Mouse (Mus musculus) lung, postnatal 0 days (tissue): Measurements from ENCODE around the gene Gm3045. TPM values are rescaled to one million over a fixed set of nuclear protein-coding genes. Genes with fewer than 3 reads are reported as not detected.

Experiments used
- ATAC-seq: fragments of 200-750 bp; cut with Nextera tagmentation; 2 replicates; pipeline ENCODE4 v1.8.0; 2017; ENCODE audit warnings: moderate library complexity
- DNase-seq: peaks from one replicate; pipeline ENCODE4 v3.0.0-alpha.2; 2016; ENCODE audit warnings: low spot score
- H3K27ac ChIP-seq: fragments of 300-500 bp; sonication (generic); 2 replicates; pipeline ENCODE4 v1.5.1; 2014; ENCODE audit warnings: antibody characterized with exemption, mild to moderate bottlenecking, low read length, mixed read lengths
- H3K27me3 ChIP-seq: fragments of 300-500 bp; sonication (generic); replicated peaks from 2 replicates; pipeline ENCODE4 v1.6.1; 2014; ENCODE audit warnings: low read length, mixed read lengths; ENCODE audit not compliant: insufficient read depth
- H3K36me3 ChIP-seq: fragments of 300-500 bp; sonication (generic); 2 replicates; pipeline ENCODE4 v1.6.1; 2014; ENCODE audit warnings: low read length, mixed read lengths; ENCODE audit not compliant: insufficient read depth
- H3K4me1 ChIP-seq: fragments of 300-500 bp; sonication (generic); 2 replicates; pipeline ENCODE4 v1.6.1; 2014; ENCODE audit warnings: antibody characterized with exemption, low read depth, low read length, mixed read lengths; ENCODE audit not compliant: insufficient read depth
- H3K4me2 ChIP-seq: fragments of 300-500 bp; sonication (generic); replicated peaks from 2 replicates; pipeline ENCODE4 v1.6.1; 2014; ENCODE audit warnings: low read depth, mild to moderate bottlenecking, low read length, moderate library complexity, mixed read lengths
- H3K4me3 ChIP-seq: fragments of 300-500 bp; sonication (generic); 2 replicates; pipeline ENCODE4 v1.5.1; 2014; ENCODE audit warnings: low read depth, low read length
- H3K9ac ChIP-seq: fragments of 300-500 bp; sonication (generic); replicated peaks from 2 replicates; pipeline ENCODE4 v1.6.1; 2014; ENCODE audit warnings: low read depth, mild to moderate bottlenecking
- H3K9me3 ChIP-seq: fragments of 300-500 bp; sonication (generic); 2 replicates; pipeline ENCODE4 v1.6.1; 2016; ENCODE audit warnings: low read length, mixed read lengths
- CTCF ChIP-seq: IDR thresholded peaks from 2 replicates; pipeline ENCODE4 v1.5.1; 2016; ENCODE audit warnings: antibody characterized with exemption, mild to moderate bottlenecking
- EP300 ChIP-seq: IDR thresholded peaks from 2 replicates; pipeline ENCODE4 v1.6.1; 2016; ENCODE audit warnings: antibody characterized with exemption, mild to moderate bottlenecking, control low read depth
- WGBS: fragments of 180-500 bp; shearing (Covaris S2); extraction: QIAGEN DNeasy Blood & Tissue Kit; methylation state at CpG from one replicate; pipeline ENCODE4 v1.1.7; 2014; 5-methylcytosine and 5-hydroxymethylcytosine counted together
- polyA plus RNA-seq: library from polyadenylated mRNA; unstranded; fragments of >200 nt; fragmentation: Nextera tagmentation; extraction: Ambion mirVana; gene quantifications from 2 replicates; pipeline ENCODE4 v1.2.1, GENCODE M21; 2015

Gene Gm3045
- polyA plus RNA-seq, 1 experiment from 2014 or later: not detected

- Histone ChIP-seq H3K4me1 (no peaks in the 10 kb centered on the region), H3K4me3 (no peak overlapping the region), H3K9ac (no peak overlapping the region), H3K36me3 (no peaks in the 10 kb centered on the region), H3K4me2 (no peak overlapping the region), H3K27me3 (no peaks in the 10 kb centered on the region), H3K27ac (no peak overlapping the region), H3K9me3 (no peaks in the 10 kb centered on the region)
- ATAC-seq: no peak
- no peak for TF ChIP-seq CTCF
- no peak for TF ChIP-seq EP300
- 60% methylated on average over 10 of the region's 10 CpGs for WGBS
- DNase-seq: no peak
These were observed 23.0 kb downstream of the Gm3045 start for GRCm38 (mm10) chr13:56449239-56450030.

- TF ChIP-seq EP300 (no peak), CTCF (no peak)
- Histone ChIP-seq H3K4me2 (no peak overlapping the region), H3K9me3 (no peaks in the 10 kb centered on the region), H3K4me1 (no peaks in the 10 kb centered on the region), H3K9ac (no peak overlapping the region), H3K27me3 (no peaks in the 10 kb centered on the region), H3K4me3 (no peak overlapping the region), H3K36me3 (no peaks in the 10 kb centered on the region), H3K27ac (no peak overlapping the region)
- WGBS: 75% methylated on average over 8 of the region's 8 CpGs
- DNase-seq (no peak), ATAC-seq (no peak)
These were observed 23.6 kb downstream of the Gm3045 start for GRCm38 (mm10) chr13:56450035-56450434.

- no peaks in the 10 kb centered on the region for H3K4me1 ChIP-seq
- H3K27me3 ChIP-seq: no peaks in the 10 kb centered on the region
- H3K4me3 ChIP-seq: no peak overlapping the region
- WGBS: 40% methylated on average over 9 of the region's 9 CpGs
- no peaks in the 10 kb centered on the region for H3K9me3 ChIP-seq
- DNase-seq (no peak), ATAC-seq (no peak)
- H3K36me3 ChIP-seq: no peaks in the 10 kb centered on the region
- TF ChIP-seq CTCF (no peak), EP300 (no peak)
- H3K27ac ChIP-seq: no peak overlapping the region
- no peak overlapping the region for H3K9ac ChIP-seq
- H3K4me2 ChIP-seq: no peak overlapping the region
These were observed 31.6 kb downstream of the Gm3045 start for GRCm38 (mm10) chr13:56458001-56458400.

GRCm38 (mm10) chr13:56461460-56461859 is 35.1 kb downstream of the Gm3045 start:
- no peak for TF ChIP-seq EP300
- no peak for TF ChIP-seq CTCF
- Histone ChIP-seq H3K27ac (no peak overlapping the region), H3K9ac (no peak overlapping the region), H3K4me3 (no peak overlapping the region), H3K36me3 (no peaks in the 10 kb centered on the region), H3K4me2 (no peak overlapping the region), H3K4me1 (no peaks in the 10 kb centered on the region), H3K27me3 (no peaks in the 10 kb centered on the region), H3K9me3 (no peaks in the 10 kb centered on the region)
- DNase-seq (no peak), ATAC-seq (no peak)
- 74% methylated on average over 4 of the region's 4 CpGs for whole genome bisulfite sequencing

- WGBS: 81% methylated on average over 4 of the region's 4 CpGs
- no peaks in the 10 kb centered on the region for H3K36me3 ChIP-seq
- no peaks in the 10 kb centered on the region for H3K27me3 ChIP-seq
- no peak for ATAC-seq
- H3K9ac ChIP-seq: no peak overlapping the region
- H3K4me2 ChIP-seq: no peak overlapping the region
- no peak overlapping the region for H3K4me3 ChIP-seq
- TF ChIP-seq EP300 (no peak), CTCF (no peak)
- H3K27ac ChIP-seq: no peak overlapping the region
- no peak for DNase-seq
- no peaks in the 10 kb centered on the region for H3K4me1 ChIP-seq
- no peaks in the 10 kb centered on the region for H3K9me3 ChIP-seq
These were observed 36.4 kb downstream of the Gm3045 start for GRCm38 (mm10) chr13:56462791-56463190.

GRCm38 (mm10) chr13:56463261-56463660 is 36.9 kb downstream of the Gm3045 start:
- H3K4me2 ChIP-seq: no peak overlapping the region
- no peak for ATAC-seq
- no peaks in the 10 kb centered on the region for H3K27me3 ChIP-seq
- H3K9ac ChIP-seq: no peak overlapping the region
- 88% methylated on average over 7 of the region's 7 CpGs for WGBS
- no peaks in the 10 kb centered on the region for H3K4me1 ChIP-seq
- H3K9me3 ChIP-seq: no peaks in the 10 kb centered on the region
- no peak for DNase-seq
- TF ChIP-seq CTCF (no peak), EP300 (no peak)
- H3K36me3 ChIP-seq: no peaks in the 10 kb centered on the region
- H3K4me3 ChIP-seq: no peak overlapping the region
- H3K27ac ChIP-seq: no peak overlapping the region
